Mouse (Mus musculus) CD8-positive naive resting alpha-beta T cell, adult 2 months (primary cell): ENCODE measurements at regions not wholly inside any gene's neighbourhood (a gene's known extent, or its start where the extent isn't known, plus 50 kb on each side); places are given as distances from the start of the nearest gene placed in this dataset.
"Not testable (repeated sequence)": the region's sequence is repeated elsewhere in the genome, so short reads cannot be mapped to it uniquely, and the experiment has no call there.

Source experiments
- DNase-seq, 2 experiments: peaks; one replicate each; pipeline ENCODE4 v3.0.0; 2022; ENCODE audit warnings: low read depth in 2 of 2, low spot score in 2 of 2

GRCm38 (mm10) chr12:61989471-61989870, 466.5 kb downstream of the Lrfn5 start:
- DNase-seq: no peak

DNA sequence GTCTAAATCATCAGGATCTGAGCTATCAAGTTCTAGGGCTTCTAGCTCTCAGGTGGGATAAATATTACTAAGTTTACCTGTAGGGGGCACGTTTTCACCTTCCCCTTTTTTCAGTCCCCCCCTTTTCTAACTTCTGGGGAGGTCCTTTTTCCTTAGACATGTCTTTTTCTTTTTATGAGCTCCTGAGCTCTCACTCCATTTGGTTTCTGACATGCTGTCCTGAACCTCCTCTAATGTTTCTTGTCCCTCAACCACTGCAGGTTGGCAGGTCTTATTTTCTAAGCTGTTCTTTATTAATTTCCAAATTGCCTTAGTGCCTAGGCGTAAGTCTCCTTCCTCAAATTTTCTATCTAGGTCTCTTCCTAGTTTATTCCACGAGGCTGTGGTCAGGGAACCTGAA, 470.9 kb downstream of the Lrfn5 start:
- not testable (repeated sequence) for DNase-seq

- peak in 1 of 2 experiments; percentile 12 for DNase-seq
These were observed 471.3 kb downstream of the Lrfn5 start for GRCm38 (mm10) chr12:61994294-61994693.

DNA sequence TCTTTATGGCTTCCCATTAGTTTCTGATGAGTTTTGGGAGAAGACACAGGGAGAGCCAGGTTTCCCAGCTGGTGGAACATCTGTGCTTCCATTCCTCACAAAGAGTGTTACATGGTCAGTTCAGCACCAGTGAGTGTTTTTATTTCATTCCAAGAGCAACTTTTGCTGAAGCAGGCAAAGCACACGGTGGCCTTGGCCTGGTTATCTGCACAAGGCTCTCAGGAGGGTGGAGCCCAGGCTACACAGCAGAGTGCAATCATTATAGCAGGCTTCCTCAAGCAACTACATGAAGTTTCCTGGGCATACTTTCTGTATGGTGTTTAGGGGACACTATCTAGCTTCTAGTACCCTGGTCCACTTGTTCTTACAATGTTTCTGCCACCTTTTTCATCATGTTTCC, 490.4 kb downstream of the Lrfn5 start:
- no peak for DNase-seq

DNA sequence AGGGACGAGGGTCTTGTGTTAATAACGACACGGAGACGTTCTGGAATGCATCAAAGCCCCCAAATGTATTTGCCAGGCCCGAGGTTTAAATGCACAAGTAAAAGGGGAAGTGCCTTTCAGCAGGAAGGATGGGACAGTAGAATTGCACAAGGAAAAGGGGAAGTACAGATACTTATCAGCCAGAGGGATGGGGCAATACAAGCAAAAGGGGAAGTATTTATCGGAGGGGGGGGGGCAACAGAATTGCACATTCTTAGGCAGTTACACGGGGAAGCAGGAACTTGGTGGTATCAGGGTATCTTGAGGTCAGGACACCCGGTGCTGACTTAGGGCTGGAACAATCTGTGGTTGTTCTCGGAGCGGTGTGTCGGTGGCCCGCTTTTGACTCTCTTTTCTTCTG, 494.7 kb downstream of the Lrfn5 start:
- not testable (repeated sequence) for DNase-seq
